Mouse (Mus musculus) right cerebral cortex, postnatal 25 days (tissue): ENCODE measurements around the gene Prr11.

Source experiments
- DNase-seq: peaks from one replicate; pipeline ENCODE4 v3.0.0; 2022

Gene Prr11

GRCm38 (mm10) chr11:87043052-87043451 is 65.5 kb downstream of the Prr11 start:
- DNase-seq: no peak

- no peak for DNase-seq
These were observed 69.1 kb downstream of the Prr11 start for GRCm38 (mm10) chr11:87039307-87039963.
